In the genomic region with DNA sequence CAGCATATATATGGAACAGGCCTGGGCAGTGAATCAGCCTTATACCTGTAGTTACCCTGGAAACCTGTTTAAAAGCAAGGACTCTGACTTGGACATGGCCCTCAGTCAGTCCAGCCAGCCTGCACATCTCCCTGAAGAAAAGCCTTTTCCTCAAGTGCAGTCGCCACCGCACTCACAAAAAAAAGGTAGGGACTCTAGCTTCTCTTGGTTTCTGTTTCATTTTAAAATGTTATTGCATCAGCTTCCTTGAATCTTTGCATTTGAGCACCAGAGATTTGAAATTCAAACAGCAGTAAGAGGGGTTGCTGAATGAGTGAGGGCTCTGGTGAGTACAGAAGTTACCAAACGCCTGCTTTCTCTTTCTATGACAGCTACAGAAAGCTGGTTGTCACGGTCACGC, we compare ENCODE assay signal across 24 mouse cellular contexts.
DNase-seq lines count a peak whose midpoint lies in the region; ATAC-seq and TF ChIP-seq lines count a peak whose summit lies in the region.
"Had no signal": no experiment of that assay in that cellular context is flagged by ENCODE, and none has a peak within 500 bp of the region (broad histone marks: within the 10 kb centered on the region; RNA-seq: fewer than 3 reads in every experiment).

No protein-coding gene starts in this region.

- no peaks in the 10 kb centered on the region for H3K36me3 ChIP-seq in lung, postnatal 0 days (ENCODE audit: insufficient read depth, low read length)
- H3K36me3 ChIP-seq in myocyte (ENCODE audit: control insufficient read depth, insufficient read depth), result no peaks in the 10 kb centered on the region
- H3K36me3 ChIP-seq: liver, embryonic 12.5 days; midbrain, embryonic 12.5 days had no signal

- DNase-seq in lung, postnatal 0 days (ENCODE audit: low spot score), result peak; percentile 11
- DNase-seq in lung, postnatal 14 days, result no peak
- peak; percentile 43 for DNase-seq in CD4-positive, CD25-positive, alpha-beta regulatory T cell, adult 2 months (ENCODE audit: low read depth, low spot score)
- DNase-seq in right cerebral cortex, postnatal 36 days (ENCODE audit: low spot score in 2 of 2), result no peak
- no peak for DNase-seq in testis, postnatal 10 days (ENCODE audit: low spot score)
- DNase-seq in left cerebral cortex, postnatal 4 days, result no peak
- DNase-seq: adrenal gland, adult 2 months; adrenal gland, postnatal 36 days; cerebellum, adult 18-20 months; cerebellum, postnatal 25 days; gastrocnemius, postnatal 36 days; heart, postnatal 14 days; kidney, adult 18-20 months; kidney, postnatal 36 days; liver, postnatal 0 days; right cerebral cortex, adult 18-20 months; right cerebral cortex, postnatal 4 days; thymus, postnatal 4 days had no signal

- H3K4me3 ChIP-seq in lung, postnatal 0 days (ENCODE audit: low read depth, low read length), result no peak overlapping the region
- H3K4me3 ChIP-seq in myocyte, result no peak overlapping the region
- H3K4me3 ChIP-seq: forebrain, embryonic 13.5 days; liver, embryonic 12.5 days; midbrain, embryonic 12.5 days had no signal

- intact Hi-C loops in left cerebral cortex, postnatal 4 days (cut with DNase I), result no loop called here

- TF ChIP-seq CTCF in lung, postnatal 0 days (IDR thresholded peaks at IDR 0.05), result no peak

- no peak overlapping the region for H3ac ChIP-seq in myocyte (ENCODE audit: control insufficient read depth, insufficient read length)

- WGBS in lung, postnatal 0 days, result 71% methylated on average over 5 of the region's 5 CpGs

- H3K9me3 ChIP-seq in lung, postnatal 0 days (ENCODE audit: low read length), result no peaks in the 10 kb centered on the region
- H3K9me3 ChIP-seq: forebrain, embryonic 13.5 days; liver, embryonic 12.5 days; midbrain, embryonic 12.5 days had no signal

- no peaks in the 10 kb centered on the region for H3K4me1 ChIP-seq in lung, postnatal 0 days (ENCODE audit: insufficient read depth, low read depth, low read length)
- H3K4me1 ChIP-seq: forebrain, embryonic 13.5 days; liver, embryonic 12.5 days; midbrain, embryonic 12.5 days had no signal

- TF ChIP-seq EP300 in lung, postnatal 0 days (IDR thresholded peaks at IDR 0.05), result no peak

- no peak for TF ChIP-seq POLR2A in myocyte (IDR thresholded peaks at IDR 0.05; ENCODE audit: insufficient read length, low read depth)

- H3K9ac ChIP-seq in lung, postnatal 0 days (replicated peaks; ENCODE audit: low read depth), result no peak overlapping the region
- H3K9ac ChIP-seq: forebrain, embryonic 13.5 days; liver, embryonic 12.5 days; liver, postnatal 0 days; midbrain, embryonic 12.5 days had no signal

- H3K79me2 ChIP-seq in myocyte (ENCODE audit: control insufficient read depth, insufficient read depth), result no peaks in the 10 kb centered on the region

- H3K27ac ChIP-seq in lung, postnatal 0 days (ENCODE audit: low read length), result no peak overlapping the region
- H3K27ac ChIP-seq: forebrain, embryonic 13.5 days; liver, embryonic 12.5 days; macrophage; midbrain, embryonic 12.5 days had no signal

- no peak for ATAC-seq in lung, postnatal 0 days
- ATAC-seq in granulocyte monocyte progenitor cell, adult 5-6 weeks (replicated peaks; ENCODE audit: poor library complexity, severe bottlenecking), result peak; percentile 52
- ATAC-seq: forebrain, embryonic 13.5 days; liver, embryonic 12.5 days; liver, postnatal 0 days had no signal

- H3K27me3 ChIP-seq in lung, postnatal 0 days (replicated peaks; ENCODE audit: insufficient read depth, low read length), result no peaks in the 10 kb centered on the region
- no peaks in the 10 kb centered on the region for H3K27me3 ChIP-seq in myocyte (ENCODE audit: control insufficient read depth, insufficient read depth, insufficient read length)
- H3K27me3 ChIP-seq: forebrain, embryonic 13.5 days; liver, embryonic 12.5 days; midbrain, embryonic 12.5 days had no signal

- no peak overlapping the region for H3K4me2 ChIP-seq in lung, postnatal 0 days (replicated peaks; ENCODE audit: low read depth, low read length)
- H3K4me2 ChIP-seq in myocyte (ENCODE audit: low read depth), result peak overlapping the region; percentile 61
- H3K4me2 ChIP-seq: forebrain, embryonic 13.5 days; liver, embryonic 12.5 days; midbrain, embryonic 12.5 days had no signal

TF ChIP-seq in myocyte, 11 proteins besides CTCF, POLR2A, EP300 and RAD21:
- TF ChIP-seq SRF (IDR thresholded peaks at IDR 0.05; ENCODE audit: control insufficient read depth, insufficient read length, low read depth) (no peak), TCF12 (IDR thresholded peaks at IDR 0.05; ENCODE audit: insufficient read depth, poor library complexity, severe bottlenecking) (no peak), POLR2AphosphoS2 (IDR thresholded peaks at IDR 0.05; ENCODE audit: insufficient read length, low read depth) (no peak), TCF3 (IDR thresholded peaks at IDR 0.05; ENCODE audit: insufficient read length, low read depth) (no peak), E2F4 (IDR thresholded peaks at IDR 0.05; ENCODE audit: insufficient read depth) (no peak), MYOG (IDR thresholded peaks at IDR 0.05; ENCODE audit: control insufficient read depth in 1 of 3, insufficient read depth in 1 of 3, insufficient read length in 2 of 3, low read depth in 2 of 3) (no peak), REST (IDR thresholded peaks at IDR 0.05; ENCODE audit: insufficient read depth, insufficient read length) (no peak), CEBPB (IDR thresholded peaks at IDR 0.05; ENCODE audit: insufficient read depth, poor library complexity, severe bottlenecking) (no peak), MAX (IDR thresholded peaks at IDR 0.05; ENCODE audit: low read depth) (no peak), MYOD1 (IDR thresholded peaks at IDR 0.05; ENCODE audit: control insufficient read depth in 1 of 3, insufficient read length in 2 of 3, low read depth in 2 of 3) (no peak), USF1 (IDR thresholded peaks at IDR 0.05; ENCODE audit: low read depth) (no peak)

Comparison
In these comparisons a context has a peak if more than half of its experiments do, and no peak if none do; other contexts are left out.
1. DNase-seq: peak in lung, postnatal 0 days (single experiment) and CD4-positive, CD25-positive, alpha-beta regulatory T cell, adult 2 months (single experiment); none in lung, postnatal 14 days (single experiment), right cerebral cortex, postnatal 36 days (0 of 2), testis, postnatal 10 days (single experiment) and left cerebral cortex, postnatal 4 days (single experiment).